Mouse (Mus musculus) heart, embryonic 11.5 days (tissue): Measurements from ENCODE around the gene Ammecr1. TPM values are rescaled to one million over a fixed set of nuclear protein-coding genes. Genes with fewer than 3 reads are reported as not detected.

Source experiments
- ATAC-seq: fragments of 200-750 bp; cut with Nextera tagmentation; replicated peaks from 2 replicates; pipeline ENCODE4 v1.8.0; 2017; ENCODE audit warnings: moderate library complexity; ENCODE audit not compliant: insufficient number of reproducible peaks, low FRiP score, low TSS enrichment
- H3K27ac ChIP-seq: fragments of 300-500 bp; sonication (generic); 2 replicates; pipeline ENCODE4 v1.5.1; 2014; ENCODE audit warnings: mild to moderate bottlenecking, low read depth, low read length
- H3K27me3 ChIP-seq: fragments of 300-500 bp; sonication (generic); 2 replicates; pipeline ENCODE4 v1.6.1; 2014; ENCODE audit warnings: mild to moderate bottlenecking, low read length, mixed read lengths; ENCODE audit not compliant: control insufficient read depth, insufficient read depth
- H3K36me3 ChIP-seq: fragments of 300-500 bp; sonication (generic); 2 replicates; pipeline ENCODE4 v1.6.1; 2014; ENCODE audit warnings: mild to moderate bottlenecking, low read length, moderate library complexity, mixed read lengths; ENCODE audit not compliant: control insufficient read depth, insufficient read depth
- H3K4me1 ChIP-seq: fragments of 300-500 bp; sonication (generic); 2 replicates; pipeline ENCODE4 v1.6.1; 2014; ENCODE audit warnings: low read length; ENCODE audit not compliant: control insufficient read depth, insufficient read depth
- H3K4me2 ChIP-seq: fragments of 300-500 bp; sonication (generic); 2 replicates; pipeline ENCODE4 v1.6.1; 2014; ENCODE audit warnings: mild to moderate bottlenecking, moderate library complexity
- H3K4me3 ChIP-seq: fragments of 300-500 bp; sonication (generic); 2 replicates; pipeline ENCODE4 v1.5.1; 2014; ENCODE audit warnings: low read depth, low read length
- H3K9ac ChIP-seq: fragments of 300-500 bp; sonication (generic); 2 replicates; pipeline ENCODE4 v1.6.1; 2014; ENCODE audit warnings: mild to moderate bottlenecking, low read depth, low read length, moderate library complexity
- H3K9me3 ChIP-seq: fragments of 300-500 bp; sonication (generic); replicated peaks from 2 replicates; pipeline ENCODE4 v1.6.1; 2016; ENCODE audit warnings: low read length; ENCODE audit not compliant: control insufficient read depth
- WGBS: fragments of 180-500 bp; shearing (Covaris S2); extraction: QIAGEN DNeasy Blood & Tissue Kit; methylation state at CpG from one replicate; pipeline ENCODE4 v1.1.7; 2014; ENCODE audit not compliant: insufficient replicate concordance; 5-methylcytosine and 5-hydroxymethylcytosine counted together
- polyA plus RNA-seq: library from polyadenylated mRNA; unstranded; fragments of >200 nt; fragmentation: Nextera tagmentation; extraction: Ambion mirVana; gene quantifications from 2 replicates; pipeline ENCODE4 v1.2.1, GENCODE M21; 2014

Gene Ammecr1
- polyA plus RNA-seq, 1 experiment from 2014 or later, result 22.2 TPM

GRCm38 (mm10) chrX:142829866-142830470, 136.6 kb downstream of the Ammecr1 start:
- Histone ChIP-seq H3K4me1 (peaks cover 8% of the 10 kb centered on the region), H3K4me2 (no peak overlapping the region), H3K36me3 (no peaks in the 10 kb centered on the region), H3K9me3 (no peaks in the 10 kb centered on the region), H3K4me3 (no peak overlapping the region), H3K27me3 (no peaks in the 10 kb centered on the region; the same call in 1 of the 2 replicates), H3K9ac (no peak overlapping the region), H3K27ac (no peak overlapping the region)
- 72% methylated on average over 12 of the region's 12 CpGs for WGBS
- ATAC-seq, result no peak

- Histone ChIP-seq H3K4me3 (no peak overlapping the region), H3K4me1 (peaks cover 10% of the 10 kb centered on the region), H3K27me3 (no peaks in the 10 kb centered on the region; the same call in 1 of the 2 replicates), H3K9me3 (no peaks in the 10 kb centered on the region), H3K36me3 (no peaks in the 10 kb centered on the region), H3K27ac (no peak overlapping the region), H3K4me2 (no peak overlapping the region), H3K9ac (no peak overlapping the region)
- 75% methylated on average over 2 of the region's 2 CpGs for WGBS
- ATAC-seq, result no peak
Observed at GRCm38 (mm10) chrX:142829267-142829666, 137.3 kb downstream of the Ammecr1 start.

GRCm38 (mm10) chrX:142828184-142828908, 138.2 kb downstream of the Ammecr1 start:
- Histone ChIP-seq H3K4me2 (no peak overlapping the region), H3K9me3 (no peaks in the 10 kb centered on the region), H3K9ac (no peak overlapping the region), H3K27ac (no peak overlapping the region), H3K4me1 (peaks cover 10% of the 10 kb centered on the region), H3K36me3 (no peaks in the 10 kb centered on the region), H3K4me3 (no peak overlapping the region), H3K27me3 (no peaks in the 10 kb centered on the region; the same call in 1 of the 2 replicates)
- 64% methylated on average over 13 of the region's 13 CpGs for WGBS
- ATAC-seq, result no peak

- Histone ChIP-seq H3K9me3 (no peaks in the 10 kb centered on the region), H3K36me3 (no peaks in the 10 kb centered on the region), H3K4me3 (no peak overlapping the region), H3K9ac (no peak overlapping the region), H3K27me3 (no peaks in the 10 kb centered on the region; the same call in 1 of the 2 replicates), H3K4me1 (peaks cover 8% of the 10 kb centered on the region), H3K4me2 (no peak overlapping the region), H3K27ac (no peak overlapping the region)
- no peak for ATAC-seq
- WGBS, result 29% methylated on average over 1 of the region's 1 CpGs
Observed at GRCm38 (mm10) chrX:142827644-142828043, 138.9 kb downstream of the Ammecr1 start.

- Histone ChIP-seq H3K27me3 (no peaks in the 10 kb centered on the region), H3K9me3 (no peaks in the 10 kb centered on the region), H3K27ac (peak overlapping the region; percentile 75), H3K36me3 (no peaks in the 10 kb centered on the region), H3K4me1 (peaks cover 5% of the 10 kb centered on the region; the same call in 1 of the 2 replicates), H3K9ac (no peak overlapping the region), H3K4me3 (no peak overlapping the region), H3K4me2 (no peak overlapping the region)
- WGBS, result 40% methylated on average over 1 of the region's 1 CpGs
- no peak; the same call in 1 of the 2 replicates for ATAC-seq
Observed at GRCm38 (mm10) chrX:142825309-142825708, 141.2 kb downstream of the Ammecr1 start.

GRCm38 (mm10) chrX:142821846-142822245, 144.7 kb downstream of the Ammecr1 start:
- ATAC-seq, result no peak
- H3K4me3 ChIP-seq, result no peak overlapping the region
- no peak overlapping the region for H3K4me2 ChIP-seq
- H3K4me1 ChIP-seq, result 0 out of 2 replicates have a peak, but pooled peaks cover 5% of the 10 kb centered on the region
- H3K27ac ChIP-seq, result no peak overlapping the region
- 30% methylated on average over 3 of the region's 3 CpGs for WGBS
- H3K9ac ChIP-seq, result no peak overlapping the region
- no peaks in the 10 kb centered on the region for H3K9me3 ChIP-seq
- H3K36me3 ChIP-seq, result no peaks in the 10 kb centered on the region
- H3K27me3 ChIP-seq, result no peaks in the 10 kb centered on the region

- ATAC-seq, result 0 out of 2 replicates have a peak, but pooled peaks have one; percentile 27
- Histone ChIP-seq H3K4me3 (no peak overlapping the region), H3K9ac (no peak overlapping the region)
Observed at GRCm38 (mm10) chrX:142821239-142821638, 145.3 kb downstream of the Ammecr1 start.

GRCm38 (mm10) chrX:142818057-142818682, 148.4 kb downstream of the Ammecr1 start:
- Histone ChIP-seq H3K9me3 (no peaks in the 10 kb centered on the region), H3K27ac (no peak overlapping the region), H3K4me3 (no peak overlapping the region), H3K4me2 (no peak overlapping the region), H3K27me3 (no peaks in the 10 kb centered on the region), H3K9ac (no peak overlapping the region), H3K4me1 (0 out of 2 replicates have a peak, but pooled peaks cover 3% of the 10 kb centered on the region), H3K36me3 (no peaks in the 10 kb centered on the region)
- 40% methylated on average over 10 of the region's 10 CpGs for WGBS
- no peak for ATAC-seq

More at GRCm38 (mm10) chrX:142821239-142821638, 145.3 kb downstream of the Ammecr1 start:
- no peaks in the 10 kb centered on the region for H3K9me3 ChIP-seq
- no peak overlapping the region for H3K4me2 ChIP-seq
- no peaks in the 10 kb centered on the region for H3K36me3 ChIP-seq
- no peaks in the 10 kb centered on the region for H3K27me3 ChIP-seq
- H3K27ac ChIP-seq, result 0 out of 2 replicates have a peak overlapping the region, but pooled peaks have one; percentile 15
- 0 out of 2 replicates have a peak, but pooled peaks cover 5% of the 10 kb centered on the region for H3K4me1 ChIP-seq
- WGBS, result 45% methylated on average over 6 of the region's 6 CpGs
